In genomic region chr9:23045486-23045885, GRCm38 (mm10) we compare ENCODE assay signal across 16 mouse cellular contexts.
"Had no signal": no experiment of that assay in that cellular context is flagged by ENCODE, and none has a peak within 500 bp of the region (broad histone marks: within the 10 kb centered on the region; RNA-seq: fewer than 3 reads in every experiment).

No protein-coding gene starts in this region.

- H3K4me1 ChIP-seq: midbrain, embryonic 13.5 days; midbrain, embryonic 15.5 days had no signal

- DNase-seq: liver, postnatal 0 days; lung, adult 2 months; lung, postnatal 14 days; lung, postnatal 36 days; right cerebral cortex, postnatal 14 days; thymus, adult 2 months; thymus, postnatal 25 days; thymus, postnatal 4 days had no signal

- H3K4me3 ChIP-seq: lung, embryonic 15.5 days; megakaryocyte, embryonic 14.5 days; midbrain, embryonic 13.5 days; midbrain, embryonic 15.5 days; neural tube, embryonic 12.5 days; stomach, embryonic 15.5 days had no signal

- H3K36me3 ChIP-seq: lung, embryonic 15.5 days; midbrain, embryonic 13.5 days; midbrain, embryonic 15.5 days; neural tube, embryonic 12.5 days; stomach, embryonic 15.5 days had no signal

- H3K9me3 ChIP-seq: lung, embryonic 15.5 days; midbrain, embryonic 13.5 days; midbrain, embryonic 15.5 days; neural tube, embryonic 12.5 days; stomach, embryonic 15.5 days had no signal

- H3K9ac ChIP-seq: liver, postnatal 0 days; lung, embryonic 15.5 days; midbrain, embryonic 13.5 days; midbrain, embryonic 15.5 days; neural tube, embryonic 12.5 days; stomach, embryonic 15.5 days had no signal

- H3K27me3 ChIP-seq: lung, embryonic 15.5 days; midbrain, embryonic 13.5 days; midbrain, embryonic 15.5 days; neural tube, embryonic 12.5 days; stomach, embryonic 15.5 days had no signal

- H3K27ac ChIP-seq: lung, embryonic 15.5 days; macrophage; midbrain, embryonic 13.5 days; midbrain, embryonic 15.5 days; neural tube, embryonic 12.5 days; stomach, embryonic 15.5 days; stomach, postnatal 0 days had no signal
